Mouse (Mus musculus) subcutaneous adipose tissue, adult 2 months (tissue): ENCODE measurements around the gene Maml2. TPM values are rescaled to one million over a fixed set of nuclear protein-coding genes. Genes with fewer than 3 reads are reported as not detected.

Source experiments
- polyA plus RNA-seq: library from polyadenylated mRNA; depleted of rRNA; stranded (reverse); fragments of >200 nt; gene quantifications from 2 replicates; pipeline ENCODE4 v1.2.3, GENCODE M21; 2012; ENCODE audit warnings: low replicate concordance; rRNA removed

Maml2 gene
- polyA plus RNA-seq, result 11.0 and 16.6 TPM in 2 replicates

GRCm38 (mm10) chr9:13297668-13298512 lies at the start of gene Maml2:
Maml2 (plus strand) TSS chr9:13297957.

GRCm38 (mm10) chr9:13446703-13447285 lies 149.0 kb downstream of the Maml2 start, which contains the start of gene Gm17571:
Gm17571 (minus strand) TSS chr9:13446753.

GRCm38 (mm10) chr9:13748404-13748797 lies 450.6 kb downstream of the Maml2 start, which contains the start of gene Mtmr2:
Mtmr2 (plus strand) TSS chr9:13748410.

Other genes with a start within 250 kb of the Maml2 start
- gene Jrkl, start 52.1 kb upstream of the Maml2 start, polyA plus RNA-seq, result 1.2 and 1.5 TPM in 2 replicates
- gene Ccdc82, start 51.0 kb upstream of the Maml2 start, polyA plus RNA-seq, result 12.4 and 12.9 TPM in 2 replicates
- not detected in 2 replicates for gene Gm17571, start 148.8 kb downstream of the Maml2 start, polyA plus RNA-seq